Mouse (Mus musculus): ENCODE results near the gene Nudcd2.

Nudcd2 gene

GRCm38 (mm10) chr11:40755968-40756367, 22.5 kb downstream of the Nudcd2 start:
- no peak for DNase-seq

DNA sequence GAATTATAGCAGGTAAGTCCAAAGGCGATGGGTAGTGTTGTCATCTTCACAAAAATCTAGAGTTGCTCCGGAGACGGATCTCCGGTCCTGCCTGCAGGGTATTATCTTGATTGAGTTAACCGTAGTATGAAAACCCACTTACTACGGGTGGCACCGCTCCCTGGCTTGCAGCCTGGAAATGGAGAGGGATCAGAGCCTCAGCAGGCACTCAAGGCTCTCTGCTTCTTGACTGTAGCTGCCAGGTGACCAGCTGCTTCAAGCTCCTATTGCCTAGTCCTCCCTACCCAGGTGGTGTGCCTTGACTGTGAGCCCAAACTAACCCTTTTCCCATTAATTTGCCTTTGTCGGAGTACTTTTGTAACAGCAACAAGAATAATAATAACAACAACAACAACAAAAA, 26.4 kb downstream of the Nudcd2 start:
- no peak for DNase-seq

DNA sequence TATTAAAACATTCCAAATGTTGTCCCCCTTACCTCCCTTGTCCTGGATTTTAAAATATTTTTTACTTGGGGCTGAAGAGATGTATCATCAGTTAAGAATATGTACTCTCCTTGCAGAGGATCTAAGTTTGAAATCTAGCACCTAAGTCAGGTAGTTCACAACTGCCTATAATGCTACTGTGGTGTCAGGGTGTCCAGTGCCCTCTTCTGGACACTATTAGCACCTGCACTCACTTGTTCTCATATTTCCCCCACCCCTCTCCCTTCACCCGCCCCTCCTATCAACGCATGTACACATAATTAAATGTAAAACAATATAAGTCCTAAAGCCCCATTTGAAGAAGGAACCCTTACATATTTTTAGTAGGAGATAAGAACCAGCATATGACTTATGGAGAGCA, 29.9 kb downstream of the Nudcd2 start:
- peak; percentile 12 for DNase-seq

GRCm38 (mm10) chr11:40764690-40765089, 31.2 kb downstream of the Nudcd2 start:
- DNase-seq = no peak

DNA sequence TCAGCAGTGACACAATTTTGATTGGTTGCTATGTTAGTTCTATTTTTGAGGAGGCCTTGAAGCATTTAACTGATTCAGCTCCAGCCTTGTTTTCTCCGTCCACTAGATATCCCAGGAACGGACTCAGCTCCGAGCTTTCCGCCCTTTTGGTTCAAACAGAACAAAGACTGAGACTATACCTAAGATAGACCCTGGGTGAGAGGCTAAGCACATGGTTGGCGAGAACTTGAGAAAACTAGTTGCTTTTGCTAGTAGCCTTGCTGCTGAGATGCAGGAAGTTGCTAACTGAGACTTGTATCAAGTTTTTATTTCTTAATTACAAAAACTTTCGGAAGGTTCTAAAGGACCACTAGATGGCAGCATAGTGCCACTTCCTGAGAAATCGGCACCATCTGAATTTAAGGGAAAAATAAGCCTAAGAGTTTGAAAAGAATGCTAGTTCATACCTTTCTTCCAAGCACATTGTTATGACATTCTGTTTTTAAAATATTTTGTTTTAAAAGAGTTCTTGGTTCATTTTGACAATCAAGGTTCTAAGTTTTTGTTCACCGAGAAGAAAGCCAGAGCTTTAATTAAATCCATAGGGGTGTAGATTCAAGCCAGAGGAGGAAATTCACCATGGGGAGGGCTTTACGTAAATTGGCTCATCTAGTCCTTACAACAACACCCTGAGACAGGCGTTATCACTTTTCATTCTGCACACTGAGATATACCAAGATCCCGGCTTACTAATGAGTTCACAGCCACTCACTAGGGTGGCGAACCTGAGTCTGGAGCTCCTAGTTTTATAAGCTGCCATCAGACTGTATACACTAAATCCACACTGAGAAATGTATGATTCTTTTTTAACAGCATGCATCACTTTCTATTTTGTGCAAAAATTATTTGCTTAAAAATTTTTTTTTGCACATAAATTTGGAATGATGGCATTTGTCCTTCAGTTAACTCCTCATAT, 42.1 kb downstream of the Nudcd2 start:
- DNase-seq = peak; percentile 36

- no peak for DNase-seq
These were observed 48.4 kb downstream of the Nudcd2 start for GRCm38 (mm10) chr11:40781857-40782256.

DNA sequence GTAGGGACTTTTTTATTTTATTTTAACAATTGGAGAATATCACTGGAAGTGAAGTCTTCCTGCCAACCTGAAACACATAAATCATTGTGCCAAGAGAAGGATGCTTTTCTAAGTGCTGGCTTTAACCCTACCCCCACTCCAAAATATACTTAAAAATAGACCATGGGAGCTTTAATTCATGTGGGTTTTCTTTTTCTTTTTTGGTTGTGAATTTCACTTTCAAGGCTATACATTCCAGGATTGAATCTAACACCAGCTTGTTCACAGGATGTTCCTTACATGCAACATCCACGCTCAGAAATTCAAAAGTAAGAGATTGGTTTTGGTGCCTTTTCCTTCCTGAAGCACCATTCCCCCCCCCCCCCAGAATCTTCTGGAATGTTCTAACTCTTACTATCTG, 49.9 kb downstream of the Nudcd2 start:
- DNase-seq = no peak

GRCm38 (mm10) chr11:40784326-40784725, 50.9 kb downstream of the Nudcd2 start:
- no peak for DNase-seq

DNA sequence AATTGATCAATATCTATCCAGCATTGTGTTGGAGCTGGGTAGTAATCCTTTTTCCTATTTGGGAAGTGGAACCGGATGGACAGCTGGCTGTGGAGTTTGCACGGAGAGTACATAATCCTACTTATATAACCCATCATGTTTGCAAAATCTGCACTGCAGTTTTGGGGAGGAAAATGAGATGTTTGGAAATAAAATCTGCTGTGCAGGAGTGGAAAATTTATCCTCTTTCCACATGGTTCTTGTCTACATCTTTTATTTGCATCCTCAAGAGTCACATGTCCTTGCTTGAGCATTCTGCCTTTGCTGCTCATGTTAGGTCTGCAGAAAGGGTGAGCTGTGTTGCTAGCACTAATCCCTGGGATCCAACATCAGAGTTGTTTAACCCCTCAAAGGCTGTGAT, 53.4 kb downstream of the Nudcd2 start:
- no peak for DNase-seq
